Mouse (Mus musculus) embryonic fibroblast, embryonic 13.5 days (primary cell): Measurements from ENCODE around the gene Elp5.

Source experiments
- CTCF ChIP-seq: IDR thresholded peaks from 2 replicates; pipeline ENCODE4 v1.5.1; 2011; ENCODE audit warnings: mild to moderate bottlenecking, control low read depth, low read length, moderate library complexity, borderline replicate concordance; ENCODE audit not compliant: insufficient read depth
- POLR2A ChIP-seq: IDR thresholded peaks from 2 replicates; pipeline ENCODE4 v1.6.1; 2011; ENCODE audit warnings: low read depth, mild to moderate bottlenecking, control low read depth, low read length, moderate library complexity

GRCm38 (mm10) chr11:70026689-70027088 lies 44.4 kb upstream of the Elp5 start:
- no peak for TF ChIP-seq CTCF
- 0 out of 2 replicates have a peak, but pooled peaks have one; percentile 6 for TF ChIP-seq POLR2A
